Mouse (Mus musculus): Measurements from ENCODE around the gene Cypt1. TPM values are rescaled to one million over a fixed set of nuclear protein-coding genes. Genes with fewer than 3 reads are reported as not detected.

Gene Cypt1
- not detected in 2 replicates for polyA plus RNA-seq (2012; rRNA removed)

DNA sequence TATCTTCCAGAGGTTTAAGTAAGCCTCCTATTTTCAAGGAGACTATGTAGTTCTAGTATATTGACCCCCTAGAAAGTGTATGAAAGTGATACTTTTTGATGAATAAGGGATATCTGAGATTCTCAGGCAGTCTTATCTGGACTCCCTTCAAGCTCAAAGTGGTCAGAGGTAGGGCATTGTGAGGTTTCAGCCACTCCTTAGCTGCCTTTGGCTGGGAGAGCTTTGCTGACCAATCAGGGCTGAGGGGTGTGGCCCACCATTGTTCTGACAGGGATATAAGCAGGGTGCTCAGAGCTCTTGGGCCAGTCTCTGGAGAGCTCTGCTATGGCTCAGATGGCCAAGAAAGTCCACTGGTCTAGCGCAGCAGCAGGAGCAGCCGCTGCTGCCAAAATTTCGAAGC lies at the start of gene Cypt1:
Cypt1 (plus strand) TSS at position 301 of the 400 bp plus-strand sequence.
- DNase-seq (ENCODE audit: low spot score) = no peak

DNA sequence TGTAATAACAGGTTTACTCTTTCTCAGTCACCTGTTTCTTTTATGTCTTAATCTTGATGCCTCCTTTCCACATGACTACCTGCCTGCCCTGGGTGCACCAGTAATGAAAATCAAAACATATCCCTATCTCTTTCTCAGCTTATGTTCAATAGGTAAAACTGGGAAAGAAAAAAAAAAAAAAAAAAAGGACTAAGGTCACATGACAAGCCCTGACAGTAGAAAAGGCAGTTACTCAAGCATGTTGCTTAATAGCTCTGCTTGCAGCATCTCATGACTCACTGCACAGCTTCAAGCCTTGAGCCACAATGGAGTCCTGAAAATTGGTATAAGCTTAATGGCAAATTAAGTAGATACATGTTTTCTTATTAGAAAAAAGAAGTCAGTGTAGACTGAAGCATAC lies 24.1 kb downstream of the Cypt1 start:
- DNase-seq (ENCODE audit: low spot score) = no peak

DNA sequence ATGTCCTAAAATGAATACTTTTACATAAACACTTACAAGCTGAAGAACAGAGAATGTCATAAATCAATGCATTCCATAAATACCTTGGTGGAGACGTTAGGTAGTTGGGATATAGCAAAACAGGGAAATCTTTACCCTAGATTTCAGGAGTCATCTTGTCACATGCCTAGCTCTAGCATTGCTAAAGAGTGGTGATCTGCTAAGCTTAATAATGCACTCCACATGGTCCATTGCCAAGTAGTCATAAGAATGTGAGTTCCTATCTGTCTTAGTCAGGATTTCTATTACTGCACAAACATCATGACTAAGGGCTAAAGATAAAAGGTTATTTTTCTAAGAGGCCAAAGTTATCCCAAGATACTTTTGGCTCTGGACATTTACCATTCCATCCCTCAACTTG lies 34.4 kb downstream of the Cypt1 start:
- DNase-seq (ENCODE audit: low spot score) = no peak

DNA sequence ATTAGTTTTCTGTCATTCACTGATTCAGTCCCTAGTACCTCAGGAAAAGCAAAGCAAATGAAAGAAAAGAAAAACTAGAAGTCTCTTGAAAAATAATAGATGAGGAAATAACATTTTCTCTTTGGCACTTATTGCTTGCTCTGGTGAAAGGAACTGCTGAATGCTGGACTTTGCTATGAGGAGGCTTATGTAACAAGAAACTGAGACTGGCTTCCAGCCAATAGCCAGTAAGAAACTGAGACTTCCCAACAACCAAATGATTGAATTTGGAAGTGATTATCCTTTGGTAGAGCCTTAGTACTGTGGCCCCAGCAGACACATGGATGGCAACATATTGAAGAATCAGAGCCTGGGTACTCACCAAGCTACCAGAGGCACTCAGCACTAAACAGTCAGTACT lies 35.8 kb downstream of the Cypt1 start:
- no peak for DNase-seq (ENCODE audit: low spot score)

Other genes starting within 250 kb of the Cypt1 start
- 16.6 and 17.4 TPM in 2 replicates for gene Maoa, start 96.8 kb downstream of the Cypt1 start, polyA plus RNA-seq (2012; rRNA removed)

Data from urinary bladder, adult 2 months (tissue).